Mouse (Mus musculus) heart, embryonic 13.5 days (tissue): ENCODE measurements around the gene Memo1. TPM values are rescaled to one million over a fixed set of nuclear protein-coding genes. Genes with fewer than 3 reads are reported as not detected.
"Not testable (repeated sequence)": the region's sequence is repeated elsewhere in the genome, so short reads cannot be mapped to it uniquely, and the experiment has no call there.

Experiments used
- ATAC-seq: fragments of 200-750 bp; cut with Nextera tagmentation; 2 replicates; pipeline ENCODE4 v1.8.0; 2017; ENCODE audit warnings: moderate TSS enrichment; ENCODE audit not compliant: insufficient number of reproducible peaks, low FRiP score, low TSS enrichment; ENCODE audit errors: extremely low read depth
- H3K27ac ChIP-seq: fragments of 300-500 bp; sonication (generic); replicated peaks from 2 replicates; pipeline ENCODE4 v1.5.1; 2015; ENCODE audit warnings: moderate library complexity, mild to moderate bottlenecking, inconsistent platforms
- H3K27me3 ChIP-seq: fragments of 300-500 bp; sonication (generic); replicated peaks from 2 replicates; pipeline ENCODE4 v1.6.1; 2015; ENCODE audit warnings: mild to moderate bottlenecking, inconsistent platforms
- H3K36me3 ChIP-seq: fragments of 300-500 bp; sonication (generic); 2 replicates; pipeline ENCODE4 v1.6.1; 2015; ENCODE audit warnings: mild to moderate bottlenecking, inconsistent platforms
- H3K4me1 ChIP-seq: fragments of 300-500 bp; sonication (generic); 2 replicates; pipeline ENCODE4 v1.6.1; 2015; ENCODE audit warnings: inconsistent platforms
- H3K4me2 ChIP-seq: fragments of 300-500 bp; sonication (generic); 2 replicates; pipeline ENCODE4 v1.6.1; 2015; ENCODE audit warnings: inconsistent platforms, mild to moderate bottlenecking, moderate library complexity
- H3K4me3 ChIP-seq: fragments of 300-500 bp; sonication (generic); 2 replicates; pipeline ENCODE4 v1.5.1; 2015; ENCODE audit warnings: moderate library complexity, mild to moderate bottlenecking, inconsistent platforms
- H3K9ac ChIP-seq: fragments of 300-500 bp; sonication (generic); 2 replicates; pipeline ENCODE4 v1.6.1; 2015; ENCODE audit warnings: inconsistent platforms, mild to moderate bottlenecking, moderate library complexity
- H3K9me3 ChIP-seq: fragments of 300-500 bp; sonication (generic); 2 replicates; pipeline ENCODE4 v1.6.1; 2016; ENCODE audit warnings: inconsistent platforms
- WGBS: fragments of 180-500 bp; shearing (Covaris S2); methylation state at CpG from one replicate; pipeline ENCODE4 v1.1.7; 2015; ENCODE audit warnings: mixed read lengths; 5-methylcytosine and 5-hydroxymethylcytosine counted together
- polyA plus RNA-seq: library from polyadenylated mRNA; unstranded; fragments of >200 nt; fragmentation: Nextera tagmentation; extraction: Ambion mirVana; gene quantifications from 2 replicates; pipeline ENCODE4 v1.2.1, GENCODE M21; 2015

Memo1 gene
- polyA plus RNA-seq, 1 experiment from 2014 or later, result 62.5 TPM

DNA sequence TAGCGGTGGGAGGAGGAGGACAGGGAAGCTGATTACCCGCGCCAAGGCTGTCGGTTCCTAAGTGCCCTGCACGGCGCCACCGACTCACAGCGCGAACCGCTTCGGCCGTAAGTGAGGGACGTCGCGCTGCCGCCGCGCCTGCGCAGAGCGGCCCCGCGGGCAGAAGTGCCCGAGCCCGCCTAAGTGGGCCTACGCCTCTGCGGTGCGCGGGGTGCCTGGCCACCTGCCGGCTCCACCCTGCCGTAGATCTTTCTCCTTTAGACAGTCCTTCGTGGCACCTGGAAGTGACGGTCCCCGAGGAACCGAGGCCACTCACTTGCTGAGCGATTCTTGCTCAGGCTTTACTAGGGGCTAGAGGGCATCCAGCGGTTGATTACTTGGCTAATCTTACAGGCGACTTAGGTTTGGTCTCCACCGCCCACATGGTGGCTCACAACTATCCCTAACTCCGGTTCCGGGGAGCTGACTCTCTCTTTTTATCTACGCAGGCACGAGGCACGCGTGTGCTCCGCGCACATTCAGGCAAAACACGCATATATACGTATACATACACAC, 21.1 kb upstream of the Memo1 start:
- ATAC-seq, result peak; percentile 90
- Histone ChIP-seq H3K9ac (peak overlapping the region; percentile 94), H3K27ac (peak overlapping the region; percentile 92), H3K4me3 (peak overlapping the region; percentile 84), H3K4me1 (peaks cover 18% of the 10 kb centered on the region), H3K27me3 (no peaks in the 10 kb centered on the region), H3K4me2 (peak overlapping the region; percentile 88), H3K9me3 (no peaks in the 10 kb centered on the region), H3K36me3 (peaks cover 24% of the 10 kb centered on the region)
- under 1% methylated on average over 45 of the region's 48 CpGs for WGBS

DNA sequence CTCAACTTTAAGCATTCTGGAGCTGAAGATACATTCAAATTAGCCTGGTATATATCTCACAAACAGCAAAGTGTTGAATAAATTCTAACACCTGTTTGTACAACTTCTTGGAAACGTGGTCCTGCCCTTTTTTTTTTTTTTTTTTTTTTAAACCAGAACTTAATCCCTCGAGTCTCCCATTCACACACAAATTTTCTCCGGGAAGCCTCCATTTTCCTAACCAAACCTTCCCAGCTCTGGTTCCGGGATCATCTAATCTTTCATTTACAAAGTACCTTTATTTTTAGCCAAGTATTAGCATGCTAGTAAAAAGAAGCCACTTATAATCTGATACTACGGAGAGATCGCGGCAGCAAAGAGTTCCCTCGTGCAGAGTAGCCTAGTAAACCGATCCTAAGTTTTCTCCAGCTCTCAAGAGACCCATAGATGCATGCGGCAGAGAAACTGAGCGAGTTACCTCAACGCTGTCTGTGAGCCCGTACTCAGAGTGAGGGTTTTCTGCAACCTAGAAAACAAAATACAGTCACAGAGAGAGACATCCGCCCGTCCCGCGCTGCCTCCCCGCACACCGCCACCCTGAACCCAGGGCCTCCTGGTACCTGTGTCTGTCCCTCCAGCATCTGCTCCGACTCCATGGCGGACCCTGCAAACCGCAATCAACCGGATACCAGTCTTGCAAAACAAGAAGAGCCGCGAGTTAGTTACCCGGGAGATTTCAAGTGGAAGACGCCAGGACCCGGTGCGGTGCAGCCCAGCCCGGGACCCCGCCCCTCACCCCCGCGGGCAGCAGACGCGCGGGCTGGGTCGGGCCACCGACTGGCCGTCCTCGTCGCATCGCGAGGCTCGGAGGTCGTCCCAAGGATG, 20.4 kb upstream of the Memo1 start:
- Histone ChIP-seq H3K4me1 (peaks cover 18% of the 10 kb centered on the region), H3K4me2 (peak overlapping the region; percentile 88), H3K9me3 (no peaks in the 10 kb centered on the region), H3K27me3 (no peaks in the 10 kb centered on the region), H3K36me3 (peaks cover 29% of the 10 kb centered on the region), H3K4me3 (peak overlapping the region; percentile 84), H3K9ac (peak overlapping the region; percentile 94), H3K27ac (peak overlapping the region; percentile 92)
- WGBS, result under 1% methylated on average over 41 of the region's 45 CpGs
- no peak for ATAC-seq

DNA sequence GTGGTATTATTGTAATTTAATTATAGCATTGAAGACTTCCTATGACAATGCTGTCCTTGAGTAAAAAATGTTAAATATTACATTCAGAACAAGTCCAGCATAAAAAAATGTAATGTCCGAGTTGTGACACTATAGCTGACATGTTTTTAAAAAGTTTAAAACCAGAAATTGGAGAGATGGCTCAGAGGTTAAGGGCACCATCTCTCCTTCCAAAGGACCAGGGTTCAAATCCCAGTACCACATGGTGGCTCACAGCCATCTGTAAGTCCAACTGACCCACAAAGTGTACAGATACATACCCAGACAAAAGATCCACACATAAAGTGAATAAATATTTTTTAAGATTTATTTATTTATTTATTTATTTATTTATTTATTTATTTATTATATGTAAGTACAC, 10.7 kb upstream of the Memo1 start:
- no peak for ATAC-seq
- H3K9me3 ChIP-seq, result no peaks in the 10 kb centered on the region
- no peak overlapping the region for H3K4me3 ChIP-seq
- H3K4me2 ChIP-seq, result no peak overlapping the region
- no peak overlapping the region for H3K9ac ChIP-seq
- no peaks in the 10 kb centered on the region for H3K27me3 ChIP-seq
- H3K36me3 ChIP-seq, result peaks cover 84% of the 10 kb centered on the region
- H3K4me1 ChIP-seq, result no peaks in the 10 kb centered on the region
- 84% methylated on average over 1 of the region's 1 CpGs for WGBS
- no peak overlapping the region for H3K27ac ChIP-seq

- no peaks in the 10 kb centered on the region for H3K9me3 ChIP-seq
- H3K9ac ChIP-seq, result no peak overlapping the region
- no peaks in the 10 kb centered on the region for H3K4me1 ChIP-seq
- peaks cover 83% of the 10 kb centered on the region for H3K36me3 ChIP-seq
- H3K4me3 ChIP-seq, result no peak overlapping the region
- no peak for ATAC-seq
- WGBS, result 95% methylated on average over 4 of the region's 4 CpGs
- no peak overlapping the region for H3K27ac ChIP-seq
- no peaks in the 10 kb centered on the region for H3K27me3 ChIP-seq
- H3K4me2 ChIP-seq, result no peak overlapping the region
Measured at GRCm38 (mm10) chr17:74305616-74306015, 10.3 kb upstream of the Memo1 start.

DNA sequence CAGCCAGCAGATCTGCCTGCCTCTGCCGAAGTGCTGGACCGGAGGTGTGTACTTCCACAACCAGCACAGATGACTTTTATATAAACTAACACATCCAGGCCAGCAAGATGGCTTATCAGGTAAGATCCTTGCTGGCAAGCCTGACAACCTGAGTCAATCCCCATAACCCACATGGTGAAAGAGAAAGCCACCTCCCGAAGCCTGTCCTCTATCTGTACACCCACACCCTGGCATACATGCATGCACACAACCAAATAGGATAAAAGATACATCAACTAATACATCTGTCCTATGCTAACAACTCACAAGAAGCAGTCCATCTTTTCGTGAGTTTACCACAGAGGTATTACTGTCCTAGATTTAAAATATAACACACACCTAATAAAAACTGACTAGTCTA, 8.7 kb upstream of the Memo1 start:
- H3K9me3 ChIP-seq, result no peaks in the 10 kb centered on the region
- H3K9ac ChIP-seq, result no peak overlapping the region
- H3K36me3 ChIP-seq, result peaks cover 83% of the 10 kb centered on the region
- H3K4me2 ChIP-seq, result no peak overlapping the region
- H3K4me3 ChIP-seq, result no peak overlapping the region
- no peak overlapping the region for H3K27ac ChIP-seq
- no peaks in the 10 kb centered on the region for H3K27me3 ChIP-seq
- H3K4me1 ChIP-seq, result no peaks in the 10 kb centered on the region
- 83% methylated on average over 4 of the region's 4 CpGs for WGBS
- no peak for ATAC-seq

GRCm38 (mm10) chr17:74300089-74300488, 4.8 kb upstream of the Memo1 start:
- ATAC-seq, result no peak
- H3K4me3 ChIP-seq, result no peak overlapping the region
- no peaks in the 10 kb centered on the region for H3K9me3 ChIP-seq
- H3K4me2 ChIP-seq, result no peak overlapping the region
- no peak overlapping the region for H3K27ac ChIP-seq
- WGBS, result 94% methylated on average over 5 of the region's 5 CpGs
- H3K27me3 ChIP-seq, result no peaks in the 10 kb centered on the region
- peaks cover 6% of the 10 kb centered on the region; the same call in 1 of the 2 replicates for H3K4me1 ChIP-seq
- H3K9ac ChIP-seq, result no peak overlapping the region
- H3K36me3 ChIP-seq, result peaks cover 56% of the 10 kb centered on the region

DNA sequence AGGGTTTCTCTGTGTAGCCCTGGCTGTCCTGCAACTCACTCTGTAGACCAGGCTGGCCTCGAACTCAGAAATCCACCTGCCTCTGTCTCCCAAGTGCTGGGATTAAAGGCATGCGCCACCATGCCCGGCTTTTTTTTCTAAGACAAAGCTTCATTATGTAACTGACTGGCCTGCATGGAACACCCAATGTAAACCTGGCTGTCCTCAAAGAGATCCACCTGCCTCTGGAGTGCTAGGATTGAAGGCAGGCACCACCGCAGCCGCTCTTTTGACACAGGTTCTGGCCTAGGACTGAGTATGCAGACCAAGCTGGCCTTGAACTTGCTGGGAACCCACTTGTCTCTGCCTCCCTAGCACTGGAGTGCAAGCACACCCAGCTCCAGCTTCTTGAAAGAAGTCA, 1.7 kb upstream of the Memo1 start:
- 90% methylated on average over 5 of the region's 5 CpGs for WGBS
- Histone ChIP-seq H3K36me3 (peaks cover 35% of the 10 kb centered on the region), H3K4me1 (peaks cover 18% of the 10 kb centered on the region)
- not testable (repeated sequence) for H3K27me3 ChIP-seq, ATAC-seq, H3K9ac ChIP-seq, H3K4me3 ChIP-seq, H3K9me3 ChIP-seq, H3K27ac ChIP-seq, H3K4me2 ChIP-seq

- Histone ChIP-seq H3K4me2 (peak overlapping the region; percentile 85), H3K27ac (peak overlapping the region; percentile 99), H3K4me3 (peak overlapping the region; percentile 89), H3K9me3 (no peaks in the 10 kb centered on the region), H3K9ac (peak overlapping the region; percentile 97), H3K36me3 (peaks cover 28% of the 10 kb centered on the region), H3K27me3 (no peaks in the 10 kb centered on the region), H3K4me1 (peaks cover 24% of the 10 kb centered on the region)
- ATAC-seq, result no peak
- 41% methylated on average over 11 of the region's 11 CpGs for WGBS
Measured at GRCm38 (mm10) chr17:74296076-74296823, 929 bp upstream of the Memo1 start.

- ATAC-seq, result peak; percentile 82
- under 1% methylated on average over 80 of the region's 80 CpGs for WGBS
- H3K9ac ChIP-seq, result peak overlapping the region; percentile 97
Measured at GRCm38 (mm10) chr17:74294426-74295025, 795 bp downstream of the Memo1 start.

DNA sequence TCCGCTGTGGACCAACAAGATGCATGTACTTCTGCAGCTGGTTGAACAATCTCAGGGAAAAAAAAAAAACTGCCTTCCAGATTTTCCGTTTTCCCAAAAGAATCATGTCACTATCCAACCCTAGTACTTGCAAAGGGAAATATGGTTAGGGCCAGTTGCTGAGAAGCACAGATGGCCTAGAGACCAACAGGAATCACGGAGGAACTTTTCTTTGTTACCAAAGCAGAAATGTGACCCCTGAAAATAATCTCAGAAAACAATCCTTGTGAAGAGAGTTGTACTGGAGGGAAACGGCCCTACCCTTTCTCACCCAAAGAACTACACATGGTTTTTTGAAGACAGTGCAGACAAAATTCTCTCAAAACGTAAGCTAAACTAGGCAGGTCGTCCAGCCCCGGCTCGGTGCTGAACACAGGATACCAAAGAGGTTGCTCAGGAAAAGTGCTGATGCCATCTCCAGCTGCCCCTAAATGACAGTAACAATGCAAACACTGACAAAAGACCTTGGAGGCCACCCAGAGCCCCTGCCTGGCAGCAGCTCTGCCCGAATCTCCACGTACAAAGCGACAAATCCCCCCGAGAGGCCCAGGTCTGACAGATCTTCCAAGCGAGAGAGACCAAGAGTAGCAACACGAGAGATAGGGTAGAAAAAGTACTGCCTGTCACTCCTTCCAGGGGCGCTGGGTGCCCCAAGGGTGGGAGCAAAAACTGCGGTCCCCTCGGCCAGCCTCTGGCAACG, 1.5 kb downstream of the Memo1 start:
- Histone ChIP-seq H3K27me3 (no peaks in the 10 kb centered on the region), H3K9me3 (no peaks in the 10 kb centered on the region), H3K27ac (peak overlapping the region; percentile 99), H3K4me2 (peak overlapping the region; percentile 85), H3K4me3 (peak overlapping the region; percentile 89), H3K9ac (peak overlapping the region; percentile 97), H3K4me1 (peaks cover 46% of the 10 kb centered on the region), H3K36me3 (peaks cover 13% of the 10 kb centered on the region)
- 2% methylated on average over 18 of the region's 18 CpGs for WGBS
- ATAC-seq, result no peak

More at GRCm38 (mm10) chr17:74294426-74295025, 795 bp downstream of the Memo1 start:
- peak overlapping the region; percentile 99 for H3K27ac ChIP-seq
- peak overlapping the region; percentile 89 for H3K4me3 ChIP-seq
- H3K36me3 ChIP-seq, result peaks cover 15% of the 10 kb centered on the region
- no peaks in the 10 kb centered on the region for H3K9me3 ChIP-seq
- peaks cover 42% of the 10 kb centered on the region for H3K4me1 ChIP-seq
- H3K4me2 ChIP-seq, result peak overlapping the region; percentile 85
- H3K27me3 ChIP-seq, result no peaks in the 10 kb centered on the region
